Mouse (Mus musculus): ENCODE data around the gene Glipr1l3.
"Not testable (repeated sequence)": the region's sequence is repeated elsewhere in the genome, so short reads cannot be mapped to it uniquely, and the experiment has no call there.

Gene Glipr1l3

GRCm38 (mm10) chr10:112159882-112160560, at the start of gene Glipr1l3:
Glipr1l3 (minus strand) TSS chr10:112160327.
- DNase-seq (ENCODE audit: low spot score), result peak; percentile 52

GRCm38 (mm10) chr10:112203463-112203862, 43.3 kb upstream of the Glipr1l3 start:
- no peak for DNase-seq (ENCODE audit: low spot score)

GRCm38 (mm10) chr10:112193919-112194318, 33.8 kb upstream of the Glipr1l3 start:
- DNase-seq (ENCODE audit: low spot score), result not testable (repeated sequence)

- DNase-seq (ENCODE audit: low spot score), result not testable (repeated sequence)
Measured at GRCm38 (mm10) chr10:112177027-112177426, 16.9 kb upstream of the Glipr1l3 start.

GRCm38 (mm10) chr10:112163168-112163766, 3.1 kb upstream of the Glipr1l3 start, which contains the start of gene Caps2:
Caps2 (plus strand) TSS chr10:112163621.
- peak; percentile 2 for DNase-seq (ENCODE audit: low spot score)

- DNase-seq (ENCODE audit: low spot score), result no peak
Measured at GRCm38 (mm10) chr10:112139834-112140233, 20.3 kb downstream of the Glipr1l3 start.

- no peak for DNase-seq (ENCODE audit: low spot score)
Measured at GRCm38 (mm10) chr10:112138871-112139430, 21.2 kb downstream of the Glipr1l3 start.

GRCm38 (mm10) chr10:112138050-112138870, 21.9 kb downstream of the Glipr1l3 start:
- peak; percentile 7 for DNase-seq (ENCODE audit: low spot score)

GRCm38 (mm10) chr10:112132194-112132593, 27.9 kb downstream of the Glipr1l3 start:
- no peak for DNase-seq (ENCODE audit: low spot score)

GRCm38 (mm10) chr10:112127682-112128230, 32.4 kb downstream of the Glipr1l3 start:
- not testable (repeated sequence) for DNase-seq (ENCODE audit: low spot score)

GRCm38 (mm10) chr10:112125090-112125489, 35.0 kb downstream of the Glipr1l3 start:
- not testable (repeated sequence) for DNase-seq (ENCODE audit: low spot score)

GRCm38 (mm10) chr10:112110401-112110800, 49.7 kb downstream of the Glipr1l3 start:
- DNase-seq (ENCODE audit: low spot score), result no peak

- DNase-seq (ENCODE audit: low spot score), result peak; percentile 48
Measured at GRCm38 (mm10) chr10:112105785-112106184, 54.3 kb downstream of the Glipr1l3 start.

Measured in ovary, postnatal 14 days (tissue).